Mouse (Mus musculus): Measurements from ENCODE around the gene Idh3a.

DNA sequence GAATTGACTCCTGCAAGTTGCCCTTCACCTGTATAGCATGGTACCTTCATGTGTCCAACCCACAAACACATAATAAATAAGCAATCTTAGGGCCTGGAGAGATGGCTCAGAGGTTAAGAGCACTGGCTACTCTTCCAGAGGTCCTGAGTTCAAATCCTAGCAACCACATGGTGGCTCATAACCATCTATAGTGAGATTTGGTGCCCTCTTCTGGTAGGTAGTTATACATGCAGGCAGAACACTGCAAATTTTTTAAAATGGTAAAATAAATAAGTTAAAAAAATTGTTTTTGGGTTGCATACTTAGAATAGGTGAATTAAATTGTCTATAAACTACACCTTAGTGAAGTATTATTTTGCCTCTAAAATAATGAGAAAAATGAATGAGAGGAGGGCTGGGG is 44.8 kb downstream of the Idh3a start:
- TF ChIP-seq EP300 (IDR thresholded peaks at IDR 0.05; ENCODE audit: insufficient read depth, low read depth, low read length), result no peak
- TF ChIP-seq CTCF (IDR thresholded peaks at IDR 0.05; ENCODE audit: low read depth, low read length), result no peak
